Mouse (Mus musculus): Measurements from ENCODE around the gene Vmn2r20.
A peak's percentile ranks its signal among the peaks of the same experiment; 100 is the strongest.
"Not testable (repeated sequence)": the region's sequence is repeated elsewhere in the genome, so short reads cannot be mapped to it uniquely, and the experiment has no call there.

The Vmn2r20 gene

GRCm38 (mm10) chr6:123418016-123418415, at the start of gene Vmn2r20:
Gene Vmn2r20 (minus strand): TSS chr6:123418116.
- DNase-seq = not testable (repeated sequence)

GRCm38 (mm10) chr6:123424413-123424812, 6.5 kb upstream of the Vmn2r20 start:
- DNase-seq = not testable (repeated sequence)

GRCm38 (mm10) chr6:123406918-123407665, 10.8 kb downstream of the Vmn2r20 start:
- not testable (repeated sequence) for DNase-seq

- peak; percentile 51 for DNase-seq
Measured at GRCm38 (mm10) chr6:123388824-123389223, 29.1 kb downstream of the Vmn2r20 start.

- no peak for DNase-seq
Measured at GRCm38 (mm10) chr6:123346141-123346540, 71.8 kb downstream of the Vmn2r20 start.

- DNase-seq = no peak
Measured at GRCm38 (mm10) chr6:123340093-123340492, 77.8 kb downstream of the Vmn2r20 start.

- no peak for DNase-seq
Measured at GRCm38 (mm10) chr6:123332503-123332902, 85.4 kb downstream of the Vmn2r20 start.

Measured in heart, adult 11 months (tissue).